Mouse (Mus musculus) hematopoietic stem cell, adult 5-6 weeks (primary cell): ENCODE measurements around the gene Zfp719. TPM values are rescaled to one million over a fixed set of nuclear protein-coding genes. Genes with fewer than 3 reads are reported as not detected.

Experiments
- ATAC-seq, 2 experiments: fragments of 125-278 bp in 1 of 2; replicated peaks in 1 of 2; 2 replicates each; pipeline ENCODE4 v1.8.0; 2016 to 2017; ENCODE audit warnings: inconsistent platforms in 2 of 2, mild to moderate bottlenecking in 2 of 2, moderate number of reproducible peaks in 2 of 2, low read depth in 1 of 2, moderate TSS enrichment in 1 of 2; ENCODE audit not compliant: low FRiP score in 2 of 2, poor library complexity in 2 of 2, severe bottlenecking in 2 of 2, insufficient read depth in 1 of 2, low TSS enrichment in 1 of 2
- total RNA-seq: library from RNA; stranded (forward); fragments of 172-1452, 232-1000 nt; gene quantifications from 2 replicates; pipeline ENCODE4 v1.2.3, GENCODE M21; 2017

Gene Zfp719
- total RNA-seq, 1 experiment from 2014 or later = 15.6 TPM

DNA sequence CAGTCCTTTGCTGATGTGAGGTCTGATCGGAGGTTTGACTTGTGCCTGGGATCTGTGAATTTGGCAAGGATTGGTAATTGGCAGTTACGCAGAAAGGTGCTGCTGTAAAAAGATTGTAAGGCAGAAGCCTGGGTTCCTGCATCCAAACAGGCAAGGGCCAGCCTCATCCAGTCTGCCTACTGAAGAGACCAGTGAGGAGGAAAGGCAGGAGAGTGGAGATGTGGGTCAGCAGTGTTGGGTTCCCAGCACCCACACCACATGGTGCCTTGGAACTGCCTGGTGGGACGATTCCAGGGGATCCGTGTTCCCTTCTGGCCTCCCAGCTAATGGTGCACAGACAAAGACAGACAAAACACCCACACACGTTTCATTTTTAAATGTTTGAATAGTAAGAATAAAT, 1.1 kb downstream of the Zfp719 start:
- no peak for ATAC-seq

DNA sequence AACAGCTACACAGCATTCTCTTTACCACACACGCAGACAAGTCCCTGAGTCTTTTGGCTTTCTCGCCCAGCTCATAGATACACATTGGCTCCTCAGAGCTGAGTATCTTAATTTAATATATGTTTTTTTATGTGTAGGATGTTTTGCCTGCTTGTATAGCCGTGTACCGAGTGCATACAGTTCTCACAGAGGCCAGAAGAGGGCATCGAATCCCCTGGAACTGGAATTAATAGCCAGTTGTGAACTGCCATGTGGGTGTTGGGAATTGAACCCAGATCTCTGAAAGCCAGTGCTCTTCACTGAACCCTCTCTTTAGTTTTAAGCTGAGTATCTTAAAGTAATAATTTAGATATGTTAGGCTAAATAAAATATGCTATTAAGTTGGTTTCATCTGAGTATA, 5.4 kb downstream of the Zfp719 start:
- ATAC-seq = no peak

DNA sequence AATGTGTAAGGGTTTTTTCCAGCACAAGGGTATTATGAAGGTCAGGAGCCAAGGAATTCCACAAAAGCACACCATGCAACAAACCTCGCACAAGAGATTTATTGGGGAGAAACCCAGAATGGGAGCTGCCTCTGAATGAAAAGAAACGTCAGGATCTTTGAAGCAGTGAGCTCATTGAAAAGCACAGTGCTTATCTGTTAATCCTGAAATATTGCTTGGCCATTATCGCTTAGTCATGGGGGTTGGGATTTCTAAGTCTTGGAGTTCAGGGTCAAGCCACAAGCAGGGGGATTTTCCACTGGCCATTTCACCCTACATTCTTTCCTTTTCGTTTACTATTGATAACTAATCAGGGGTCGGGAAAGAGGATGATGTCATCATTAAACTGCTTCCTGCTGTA, 22.5 kb downstream of the Zfp719 start:
- ATAC-seq = no peak

DNA sequence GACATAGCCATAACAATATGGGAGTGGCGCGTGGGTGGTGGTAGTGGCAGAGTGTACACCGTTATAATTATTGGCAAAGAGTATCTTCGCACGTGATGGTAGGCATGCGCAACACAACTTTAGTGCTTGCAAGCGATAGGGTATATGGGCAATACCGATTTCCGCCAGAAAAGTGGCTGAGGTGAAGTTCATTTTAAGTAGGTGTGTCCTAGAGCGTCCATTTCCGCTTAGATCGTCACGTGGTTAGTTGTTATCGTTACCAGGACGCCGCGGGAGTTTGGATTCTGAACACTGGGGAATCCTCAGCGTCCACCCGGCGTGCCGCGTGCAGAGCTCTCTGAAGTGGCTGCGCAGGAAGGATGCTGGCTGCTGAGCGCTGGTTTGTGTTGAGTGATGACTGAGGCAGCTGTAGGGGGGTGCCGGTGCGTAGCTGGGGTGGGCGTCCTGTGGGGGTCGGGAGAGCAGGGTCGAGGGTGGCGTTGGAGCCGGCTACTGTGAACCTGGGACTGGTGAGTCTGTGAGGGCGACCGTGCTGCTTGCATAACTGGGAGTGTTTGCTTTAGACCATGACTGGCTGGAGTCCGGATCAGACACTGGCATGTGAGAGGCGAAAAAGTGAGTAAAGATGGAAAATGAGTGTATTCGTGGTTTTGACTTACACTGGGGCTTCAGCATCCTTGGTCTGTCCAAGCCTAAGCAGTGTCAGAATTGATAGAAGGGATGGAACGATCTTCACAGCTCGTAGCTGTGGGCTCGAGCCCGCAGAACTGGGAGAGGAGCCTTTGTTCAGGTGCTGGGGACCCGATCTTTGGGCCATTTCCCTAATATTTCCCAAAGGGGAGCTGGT, 27.7 kb downstream of the Zfp719 start, which contains the start of gene Zfp819:
Zfp819 (plus strand) TSS at position 274 of the 847 bp plus-strand sequence.
- ATAC-seq = peak; percentile 79 to 85

DNA sequence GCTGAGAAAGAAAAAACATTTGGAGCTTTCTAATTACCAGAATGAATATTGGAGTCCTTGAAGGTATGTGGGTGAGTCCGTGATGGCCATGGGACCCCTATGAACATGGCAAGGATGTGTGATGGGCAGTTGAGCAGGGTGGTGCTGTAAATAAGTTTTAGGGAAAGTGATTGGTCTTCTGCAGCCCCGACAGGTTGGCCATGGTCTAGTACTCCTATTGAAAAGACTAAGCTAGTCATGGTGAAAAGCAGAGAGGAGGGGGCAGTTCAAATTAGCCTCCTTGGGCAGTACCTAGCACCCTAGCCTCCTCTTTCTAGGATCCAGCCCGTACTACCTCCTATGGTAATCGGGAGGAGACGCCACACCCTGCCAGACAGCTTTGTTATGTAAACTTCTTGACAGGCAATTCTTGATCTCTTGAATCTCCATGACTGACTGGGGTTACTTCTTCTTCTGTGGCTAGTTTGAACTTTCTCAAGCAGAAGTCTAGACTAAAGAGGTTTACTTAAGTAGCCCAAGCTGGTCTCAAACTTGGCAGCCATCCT, 28.4 kb downstream of the Zfp719 start:
- ATAC-seq = peak; percentile 42 to 48; a peak in 1 of 4 replicates

DNA sequence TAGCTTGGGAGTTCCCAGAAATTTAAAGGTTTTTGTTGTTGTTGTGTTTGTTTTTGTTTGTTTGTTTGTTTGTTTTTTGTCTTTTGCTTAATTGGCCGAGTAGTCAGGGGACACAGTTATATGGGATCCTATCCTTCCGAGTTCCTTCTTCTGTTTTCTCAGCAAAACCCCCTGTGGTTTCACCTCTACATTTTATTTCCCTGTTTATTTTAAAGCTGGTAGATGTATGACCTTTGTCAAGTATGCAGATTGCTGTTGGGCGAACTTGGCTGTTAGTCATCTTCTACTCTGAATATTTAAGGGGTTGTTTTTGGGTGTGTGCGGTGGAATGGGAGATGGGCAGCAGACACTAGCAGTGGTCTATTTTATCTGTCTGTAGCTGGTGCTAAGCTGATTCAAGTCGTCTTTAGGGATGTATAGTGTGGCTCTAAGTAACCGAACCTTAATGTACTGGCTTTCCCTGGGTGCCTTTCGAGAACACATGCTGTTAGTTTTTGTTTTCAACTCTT, 29.0 kb downstream of the Zfp719 start:
- no peak for ATAC-seq

- peak in 1 of 2 experiments; percentile 66; a peak in 1 of 4 replicates for ATAC-seq
These were observed 34.6 kb downstream of the Zfp719 start for GRCm38 (mm10) chr7:43613816-43614551.

GRCm38 (mm10) chr7:43622927-43623326, 43.5 kb downstream of the Zfp719 start:
- peak; percentile 29 to 49; a peak in 2 of 4 replicates for ATAC-seq

GRCm38 (mm10) chr7:43623819-43624218, 44.4 kb downstream of the Zfp719 start:
- ATAC-seq = no peak

GRCm38 (mm10) chr7:43625065-43625464, 45.7 kb downstream of the Zfp719 start:
- ATAC-seq = no peak

- no peak for ATAC-seq
These were observed 46.5 kb downstream of the Zfp719 start for GRCm38 (mm10) chr7:43625794-43626422.

- ATAC-seq = no peak
These were observed 54.5 kb downstream of the Zfp719 start for GRCm38 (mm10) chr7:43633940-43634339.

- no peak for ATAC-seq
These were observed 55.1 kb downstream of the Zfp719 start, which contains the start of gene Ceacam18 for GRCm38 (mm10) chr7:43634500-43634899. Ceacam18 (plus strand) TSS chr7:43634707.

GRCm38 (mm10) chr7:43636194-43636593, 56.8 kb downstream of the Zfp719 start:
- peak; percentile 63 to 74; a peak in 3 of 4 replicates for ATAC-seq

- ATAC-seq = no peak; a peak in 1 of 4 replicates
These were observed 57.7 kb downstream of the Zfp719 start for GRCm38 (mm10) chr7:43637118-43637517.

DNA sequence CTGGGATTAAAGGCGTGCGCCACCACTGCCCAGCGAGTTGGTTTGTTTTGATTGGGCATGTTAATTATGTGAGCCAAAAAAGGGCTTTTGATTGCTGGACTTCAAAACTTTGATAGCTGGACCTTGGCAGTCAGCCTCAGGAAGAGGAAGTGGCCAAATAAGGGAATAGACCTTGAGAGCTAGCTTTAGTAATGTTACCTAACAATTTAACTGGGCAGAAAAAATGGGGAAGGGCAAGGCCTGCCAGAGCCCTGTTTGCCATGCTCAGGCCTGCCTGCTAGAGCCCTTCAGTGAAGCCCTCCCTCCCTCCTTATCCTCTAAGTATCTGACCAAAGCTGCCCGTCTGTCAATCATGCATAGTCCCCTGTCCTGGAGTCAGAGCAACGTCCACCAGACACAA, 63.2 kb downstream of the Zfp719 start:
- ATAC-seq = peak in 1 of 2 experiments; percentile 60; a peak in 1 of 4 replicates
